Mouse (Mus musculus) midbrain, embryonic 14.5 days (tissue): ENCODE data around the gene Nudt15. TPM values are rescaled to one million over a fixed set of nuclear protein-coding genes. Genes with fewer than 3 reads are reported as not detected.
A peak's percentile ranks its signal among the peaks of the same experiment; 100 is the strongest.

Source experiments
- ATAC-seq: fragments of 200-750 bp; cut with Nextera tagmentation; 2 replicates; pipeline ENCODE4 v1.8.0; 2017; ENCODE audit warnings: moderate number of reproducible peaks, moderate library complexity; ENCODE audit not compliant: low FRiP score, low TSS enrichment
- DNase-seq: peaks from one replicate; pipeline ENCODE4 v3.0.0-alpha.2; 2015
- H3K27ac ChIP-seq: fragments of 300-500 bp; sonication (generic); replicated peaks from 2 replicates; pipeline ENCODE4 v1.5.1; 2014; ENCODE audit warnings: mild to moderate bottlenecking, low read depth, low read length, moderate library complexity
- H3K27me3 ChIP-seq: fragments of 300-500 bp; sonication (generic); 2 replicates; pipeline ENCODE4 v1.6.1; 2014; ENCODE audit warnings: low read length, control low read depth, mixed read lengths; ENCODE audit not compliant: control insufficient read depth, insufficient read depth
- H3K36me3 ChIP-seq: fragments of 300-500 bp; sonication (generic); 2 replicates; pipeline ENCODE4 v1.6.1; 2014; ENCODE audit warnings: low read length, control low read depth; ENCODE audit not compliant: control insufficient read depth, insufficient read depth
- H3K4me1 ChIP-seq: fragments of 300-500 bp; sonication (generic); 2 replicates; pipeline ENCODE4 v1.6.1; 2014; ENCODE audit warnings: mild to moderate bottlenecking, antibody characterized with exemption, low read length, control low read depth; ENCODE audit not compliant: control insufficient read depth, insufficient read depth
- H3K4me2 ChIP-seq: fragments of 300-500 bp; sonication (generic); 2 replicates; pipeline ENCODE4 v1.6.1; 2014; ENCODE audit warnings: mild to moderate bottlenecking, low read length, moderate library complexity
- H3K4me3 ChIP-seq: fragments of 300-500 bp; sonication (generic); replicated peaks from 2 replicates; pipeline ENCODE4 v1.5.1; 2014; ENCODE audit warnings: low read depth, low read length
- H3K9ac ChIP-seq: fragments of 300-500 bp; sonication (generic); replicated peaks from 2 replicates; pipeline ENCODE4 v1.6.1; 2014; ENCODE audit warnings: mild to moderate bottlenecking, low read length, moderate library complexity
- H3K9me3 ChIP-seq: fragments of 300-500 bp; sonication (generic); 2 replicates; pipeline ENCODE4 v1.6.1; 2016; ENCODE audit warnings: low read length, control low read depth, mixed read lengths; ENCODE audit not compliant: control insufficient read depth
- WGBS: fragments of 180-500 bp; shearing (Covaris S2); extraction: QIAGEN DNeasy Blood & Tissue Kit; methylation state at CpG from one replicate; pipeline ENCODE4 v1.1.7; 2014; 5-methylcytosine and 5-hydroxymethylcytosine counted together
- polyA plus RNA-seq: library from polyadenylated mRNA; unstranded; fragments of >200 nt; fragmentation: Nextera tagmentation; extraction: Ambion mirVana; gene quantifications from 2 replicates; pipeline ENCODE4 v1.2.1, GENCODE M21; 2014

Nudt15 gene
- polyA plus RNA-seq, 1 experiment from 2014 or later: 10.8 TPM

GRCm38 (mm10) chr14:73484366-73485110 is 63.5 kb downstream of the Nudt15 start:
- Histone ChIP-seq H3K9ac (no peak overlapping the region), H3K4me1 (no peaks in the 10 kb centered on the region), H3K27me3 (no peaks in the 10 kb centered on the region), H3K9me3 (no peaks in the 10 kb centered on the region), H3K27ac (no peak overlapping the region), H3K36me3 (no peaks in the 10 kb centered on the region), H3K4me2 (no peak overlapping the region), H3K4me3 (no peak overlapping the region)
- ATAC-seq (no peak), DNase-seq (no peak)
- 62% methylated on average over 3 of the region's 3 CpGs for WGBS

GRCm38 (mm10) chr14:73483516-73484229 is 64.4 kb downstream of the Nudt15 start:
- no peak for DNase-seq
- Histone ChIP-seq H3K4me2 (no peak overlapping the region), H3K4me1 (no peaks in the 10 kb centered on the region), H3K27me3 (no peaks in the 10 kb centered on the region), H3K36me3 (no peaks in the 10 kb centered on the region), H3K4me3 (no peak overlapping the region), H3K9me3 (no peaks in the 10 kb centered on the region), H3K27ac (no peak overlapping the region), H3K9ac (no peak overlapping the region)
- 80% methylated on average over 5 of the region's 5 CpGs for WGBS
- ATAC-seq: no peak

GRCm38 (mm10) chr14:73479771-73480170 is 68.3 kb downstream of the Nudt15 start:
- Histone ChIP-seq H3K36me3 (no peaks in the 10 kb centered on the region), H3K9ac (no peak overlapping the region), H3K9me3 (no peaks in the 10 kb centered on the region), H3K4me3 (no peak overlapping the region), H3K4me2 (no peak overlapping the region), H3K27me3 (no peaks in the 10 kb centered on the region), H3K27ac (no peak overlapping the region), H3K4me1 (no peaks in the 10 kb centered on the region)
- DNase-seq (no peak), ATAC-seq (no peak)
- WGBS: 7% methylated on average over 1 of the region's 1 CpGs

GRCm38 (mm10) chr14:73478321-73478720 is 69.7 kb downstream of the Nudt15 start:
- no peak for DNase-seq
- WGBS: 87% methylated on average over 3 of the region's 3 CpGs
- Histone ChIP-seq H3K4me2 (no peak overlapping the region), H3K36me3 (no peaks in the 10 kb centered on the region), H3K4me1 (peaks cover 3% of the 10 kb centered on the region; the same call in 1 of the 2 replicates), H3K27ac (no peak overlapping the region), H3K4me3 (no peak overlapping the region), H3K9ac (no peak overlapping the region), H3K9me3 (no peaks in the 10 kb centered on the region), H3K27me3 (no peaks in the 10 kb centered on the region)
- ATAC-seq: no peak

GRCm38 (mm10) chr14:73477077-73477476 is 71.0 kb downstream of the Nudt15 start:
- WGBS: 97% methylated on average over 10 of the region's 10 CpGs
- no peak for DNase-seq
- H3K27ac ChIP-seq: no peak overlapping the region
- no peaks in the 10 kb centered on the region for H3K36me3 ChIP-seq
- H3K4me2 ChIP-seq: no peak overlapping the region
- H3K9me3 ChIP-seq: no peaks in the 10 kb centered on the region
- no peak overlapping the region for H3K9ac ChIP-seq
- H3K4me3 ChIP-seq: no peak overlapping the region
- no peak for ATAC-seq
- no peaks in the 10 kb centered on the region for H3K27me3 ChIP-seq
- H3K4me1 ChIP-seq: peaks cover 6% of the 10 kb centered on the region; the same call in 1 of the 2 replicates

- 64% methylated on average over 8 of the region's 8 CpGs for WGBS
- Histone ChIP-seq H3K9me3 (no peaks in the 10 kb centered on the region), H3K36me3 (no peaks in the 10 kb centered on the region), H3K27me3 (no peaks in the 10 kb centered on the region), H3K4me3 (no peak overlapping the region), H3K27ac (no peak overlapping the region), H3K4me2 (no peak overlapping the region), H3K4me1 (peaks cover 6% of the 10 kb centered on the region; the same call in 1 of the 2 replicates), H3K9ac (no peak overlapping the region)
- peak; percentile 9 for DNase-seq
- ATAC-seq: peak; percentile 57; the same call in 1 of the 2 replicates
These were observed 71.6 kb downstream of the Nudt15 start for GRCm38 (mm10) chr14:73476361-73476934.

- WGBS: 74% methylated on average over 7 of the region's 7 CpGs
- Histone ChIP-seq H3K27ac (no peak overlapping the region), H3K9ac (no peak overlapping the region), H3K27me3 (no peaks in the 10 kb centered on the region), H3K9me3 (no peaks in the 10 kb centered on the region), H3K4me3 (no peak overlapping the region), H3K4me2 (no peak overlapping the region), H3K36me3 (no peaks in the 10 kb centered on the region), H3K4me1 (peaks cover 6% of the 10 kb centered on the region; the same call in 1 of the 2 replicates)
- DNase-seq: no peak
- no peak for ATAC-seq
These were observed 72.5 kb downstream of the Nudt15 start for GRCm38 (mm10) chr14:73475506-73475905.

GRCm38 (mm10) chr14:73474636-73475093 is 73.4 kb downstream of the Nudt15 start:
- 30% methylated on average over 7 of the region's 7 CpGs for WGBS
- H3K27ac ChIP-seq: no peak overlapping the region
- ATAC-seq: no peak
- H3K9ac ChIP-seq: no peak overlapping the region
- peak; percentile 71 for DNase-seq
- no peak overlapping the region for H3K4me3 ChIP-seq
- peaks cover 6% of the 10 kb centered on the region; the same call in 1 of the 2 replicates for H3K4me1 ChIP-seq
- H3K36me3 ChIP-seq: no peaks in the 10 kb centered on the region
- no peaks in the 10 kb centered on the region for H3K9me3 ChIP-seq
- no peaks in the 10 kb centered on the region for H3K27me3 ChIP-seq
- H3K4me2 ChIP-seq: no peak overlapping the region
